Comparison of ENCODE assay signal across 16 mouse cellular contexts in genomic region chr5:89043846-89044245, GRCm38 (mm10).
DNase-seq lines count a peak whose midpoint lies in the region; ATAC-seq and TF ChIP-seq lines count a peak whose summit lies in the region.
"Had no signal": no experiment of that assay in that cellular context is flagged by ENCODE, and none has a peak within 500 bp of the region (broad histone marks: within the 10 kb centered on the region; RNA-seq: fewer than 3 reads in every experiment).

No protein-coding gene starts in this region.

- TF ChIP-seq CTCF in layer of hippocampus, adult 2 months (conservative IDR thresholded peaks at IDR 0.05), result no peak

- no peak overlapping the region for H3K4me3 ChIP-seq in forebrain, embryonic 14.5 days (ENCODE audit: low read depth, low read length)
- no peak overlapping the region for H3K4me3 ChIP-seq in forebrain, embryonic 11.5 days (ENCODE audit: low read depth, low read length)
- no peak overlapping the region for H3K4me3 ChIP-seq in layer of hippocampus, adult 2 months
- no peak overlapping the region for H3K4me3 ChIP-seq in embryonic facial prominence, embryonic 14.5 days (ENCODE audit: low read depth, low read length)
- no peak overlapping the region for H3K4me3 ChIP-seq in limb, embryonic 12.5 days (replicated peaks)
- H3K4me3 ChIP-seq: hindbrain, embryonic 10.5 days; liver, embryonic 13.5 days had no signal

- no peak overlapping the region for H3K4me2 ChIP-seq in forebrain, embryonic 14.5 days (ENCODE audit: low read length)
- no peak overlapping the region for H3K4me2 ChIP-seq in forebrain, embryonic 11.5 days (ENCODE audit: low read depth, low read length, severe bottlenecking)
- H3K4me2 ChIP-seq in embryonic facial prominence, embryonic 14.5 days (ENCODE audit: low read depth, low read length), result no peak overlapping the region
- H3K4me2 ChIP-seq in limb, embryonic 12.5 days, result 0 out of 2 replicates have a peak overlapping the region, but pooled peaks have one; percentile 13
- H3K4me2 ChIP-seq: liver, embryonic 13.5 days had no signal

- 38% methylated on average over 5 of the region's 5 CpGs for WGBS in forebrain, embryonic 14.5 days
- 70% methylated on average over 5 of the region's 5 CpGs for WGBS in forebrain, embryonic 11.5 days
- 31% methylated on average over 5 of the region's 5 CpGs for WGBS in embryonic facial prominence, embryonic 14.5 days
- 20% methylated on average over 5 of the region's 5 CpGs for WGBS in limb, embryonic 12.5 days

- DNase-seq in forebrain, embryonic 14.5 days (ENCODE audit: low spot score), result peak; percentile 69
- DNase-seq in forebrain, embryonic 11.5 days (ENCODE audit: low spot score), result no peak
- DNase-seq in layer of hippocampus, adult 2 months (ENCODE audit: low spot score in 2 of 2), result no peak
- no peak for DNase-seq in layer of hippocampus, adult 11-12 months (ENCODE audit: low spot score)
- peak; percentile 41 for DNase-seq in embryonic facial prominence, embryonic 14.5 days (ENCODE audit: low spot score)
- DNase-seq in left cerebral cortex, adult 9 months (ENCODE audit: low spot score in 2 of 2), result no peak
- DNase-seq: B cell, adult 2 months; cerebellum, adult 11 months; cerebellum, postnatal 36 days; liver, embryonic 13.5 days; retina, postnatal 1 day; thymus, adult 2 months had no signal

- H3K27ac ChIP-seq in forebrain, embryonic 14.5 days (ENCODE audit: low read depth, low read length), result 0 out of 2 replicates have a peak overlapping the region, but pooled peaks have one; percentile 9
- H3K27ac ChIP-seq in forebrain, embryonic 11.5 days (ENCODE audit: low read depth, low read length), result no peak overlapping the region
- peak overlapping the region; percentile 65; the same call in 1 of the 2 replicates for H3K27ac ChIP-seq in layer of hippocampus, adult 2 months
- no peak overlapping the region for H3K27ac ChIP-seq in embryonic facial prominence, embryonic 14.5 days (replicated peaks; ENCODE audit: low read depth, low read length)
- H3K27ac ChIP-seq in limb, embryonic 12.5 days, result peak overlapping the region; percentile 82
- H3K27ac ChIP-seq: hindbrain, embryonic 10.5 days; liver, embryonic 13.5 days had no signal

- ATAC-seq in forebrain, embryonic 14.5 days, result peak; percentile 78
- ATAC-seq in forebrain, embryonic 11.5 days (replicated peaks; ENCODE audit: low FRiP score), result no peak
- no peak; the same call in 1 of the 2 replicates for ATAC-seq in embryonic facial prominence, embryonic 14.5 days (ENCODE audit: low read depth)
- peak; percentile 58 for ATAC-seq in limb, embryonic 12.5 days (ENCODE audit: insufficient number of reproducible peaks, insufficient read depth, low FRiP score, low TSS enrichment, low read depth)
- ATAC-seq in megakaryocyte, adult 5-6 weeks (ENCODE audit: poor library complexity, severe bottlenecking), result no peak
- ATAC-seq: inflammation-experienced regulatory T-cells, adult 6 months had no signal

- no peaks in the 10 kb centered on the region for H3K4me1 ChIP-seq in forebrain, embryonic 14.5 days (ENCODE audit: control insufficient read depth, insufficient read depth, low read length)
- no peaks in the 10 kb centered on the region for H3K4me1 ChIP-seq in forebrain, embryonic 11.5 days (replicated peaks; ENCODE audit: control insufficient read depth, insufficient read depth, low read length)
- no peaks in the 10 kb centered on the region for H3K4me1 ChIP-seq in embryonic facial prominence, embryonic 14.5 days (ENCODE audit: control insufficient read depth, insufficient read depth, low read length)
- H3K4me1 ChIP-seq in limb, embryonic 12.5 days (replicated peaks), result peaks cover 19% of the 10 kb centered on the region
- H3K4me1 ChIP-seq: hindbrain, embryonic 10.5 days; liver, embryonic 13.5 days had no signal

- no peaks in the 10 kb centered on the region for H3K9me3 ChIP-seq in forebrain, embryonic 14.5 days (replicated peaks; ENCODE audit: control insufficient read depth, low read length)
- H3K9me3 ChIP-seq in forebrain, embryonic 11.5 days (ENCODE audit: control insufficient read depth, low read length), result no peaks in the 10 kb centered on the region
- H3K9me3 ChIP-seq in embryonic facial prominence, embryonic 14.5 days (ENCODE audit: control insufficient read depth, low read length), result no peaks in the 10 kb centered on the region
- no peaks in the 10 kb centered on the region for H3K9me3 ChIP-seq in limb, embryonic 12.5 days
- H3K9me3 ChIP-seq: hindbrain, embryonic 10.5 days; liver, embryonic 13.5 days had no signal

- H3K27me3 ChIP-seq in forebrain, embryonic 14.5 days (replicated peaks; ENCODE audit: control insufficient read depth, insufficient read depth, low read length), result no peaks in the 10 kb centered on the region
- no peaks in the 10 kb centered on the region for H3K27me3 ChIP-seq in forebrain, embryonic 11.5 days (ENCODE audit: control insufficient read depth, insufficient read depth, low read length)
- no peaks in the 10 kb centered on the region for H3K27me3 ChIP-seq in embryonic facial prominence, embryonic 14.5 days (replicated peaks; ENCODE audit: control insufficient read depth, insufficient read depth, low read length)
- no peaks in the 10 kb centered on the region for H3K27me3 ChIP-seq in limb, embryonic 12.5 days
- H3K27me3 ChIP-seq: liver, embryonic 13.5 days had no signal

- H3K9ac ChIP-seq in forebrain, embryonic 14.5 days (ENCODE audit: low read length), result no peak overlapping the region
- no peak overlapping the region for H3K9ac ChIP-seq in forebrain, embryonic 11.5 days (ENCODE audit: low read length)
- H3K9ac ChIP-seq in embryonic facial prominence, embryonic 14.5 days (ENCODE audit: low read depth, low read length), result no peak overlapping the region
- no peak overlapping the region for H3K9ac ChIP-seq in limb, embryonic 12.5 days (replicated peaks)
- H3K9ac ChIP-seq: liver, embryonic 13.5 days had no signal

- no peaks in the 10 kb centered on the region for H3K36me3 ChIP-seq in forebrain, embryonic 14.5 days (ENCODE audit: control insufficient read depth, insufficient read depth, low read length)
- no peaks in the 10 kb centered on the region for H3K36me3 ChIP-seq in forebrain, embryonic 11.5 days (ENCODE audit: control insufficient read depth, insufficient read depth, low read length)
- H3K36me3 ChIP-seq in embryonic facial prominence, embryonic 14.5 days (ENCODE audit: control insufficient read depth, insufficient read depth, low read length), result no peaks in the 10 kb centered on the region
- H3K36me3 ChIP-seq in limb, embryonic 12.5 days, result no peaks in the 10 kb centered on the region
- H3K36me3 ChIP-seq: hindbrain, embryonic 10.5 days; liver, embryonic 13.5 days had no signal

Comparison
In these comparisons a context has a peak if more than half of its experiments do, and no peak if none do; other contexts are left out.
1. ATAC-seq: peak in forebrain, embryonic 14.5 days (single experiment) and limb, embryonic 12.5 days (single experiment); none in forebrain, embryonic 11.5 days (single experiment), embryonic facial prominence, embryonic 14.5 days (single experiment) and megakaryocyte, adult 5-6 weeks (single experiment).
2. DNase-seq: peak in forebrain, embryonic 14.5 days (single experiment) and embryonic facial prominence, embryonic 14.5 days (single experiment); none in forebrain, embryonic 11.5 days (single experiment), layer of hippocampus, adult 2 months (0 of 2), layer of hippocampus, adult 11-12 months (single experiment) and left cerebral cortex, adult 9 months (0 of 2).
3. H3K27ac ChIP-seq: peak in forebrain, embryonic 14.5 days (single experiment), layer of hippocampus, adult 2 months (single experiment) and limb, embryonic 12.5 days (single experiment); none in forebrain, embryonic 11.5 days (single experiment) and embryonic facial prominence, embryonic 14.5 days (single experiment).